Mouse (Mus musculus) cerebellum, postnatal 36 days (tissue): ENCODE data around the gene 9430015G10Rik.
"Not testable (repeated sequence)": the region's sequence is repeated elsewhere in the genome, so short reads cannot be mapped to it uniquely, and the experiment has no call there.

Experiments
- DNase-seq, 2 experiments: peaks; one replicate each; pipeline ENCODE4 v3.0.0; 2021 to 2022; ENCODE audit warnings: mixed read lengths in 2 of 2

9430015G10Rik gene

GRCm38 (mm10) chr4:156099427-156099826, 10.4 kb upstream of the 9430015G10Rik start:
- no peak for DNase-seq

GRCm38 (mm10) chr4:156100501-156100900, 9.3 kb upstream of the 9430015G10Rik start:
- DNase-seq, result no peak

DNA sequence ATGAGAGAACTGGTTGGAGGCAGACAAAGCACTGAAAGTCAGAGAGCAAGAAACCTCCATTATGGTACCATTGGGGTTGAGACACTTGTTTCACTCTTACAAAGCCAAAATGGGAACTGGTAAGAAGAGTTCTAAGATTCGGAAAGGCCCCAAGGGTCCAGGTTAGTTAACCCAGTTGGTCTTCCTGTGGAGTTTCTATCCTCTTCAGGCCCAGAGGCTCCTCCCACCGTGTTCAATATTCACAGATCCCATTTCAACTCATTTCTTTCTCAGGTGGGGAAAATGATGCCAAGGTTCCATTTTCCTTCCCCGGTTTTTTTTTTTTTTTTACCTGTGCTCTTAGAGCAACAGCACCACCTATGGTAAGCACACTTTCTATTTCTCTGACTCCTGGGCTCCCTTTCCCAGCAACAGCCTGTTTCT, 8.3 kb upstream of the 9430015G10Rik start:
- DNase-seq, result no peak

GRCm38 (mm10) chr4:156103342-156103741, 6.4 kb upstream of the 9430015G10Rik start:
- DNase-seq, result no peak

DNA sequence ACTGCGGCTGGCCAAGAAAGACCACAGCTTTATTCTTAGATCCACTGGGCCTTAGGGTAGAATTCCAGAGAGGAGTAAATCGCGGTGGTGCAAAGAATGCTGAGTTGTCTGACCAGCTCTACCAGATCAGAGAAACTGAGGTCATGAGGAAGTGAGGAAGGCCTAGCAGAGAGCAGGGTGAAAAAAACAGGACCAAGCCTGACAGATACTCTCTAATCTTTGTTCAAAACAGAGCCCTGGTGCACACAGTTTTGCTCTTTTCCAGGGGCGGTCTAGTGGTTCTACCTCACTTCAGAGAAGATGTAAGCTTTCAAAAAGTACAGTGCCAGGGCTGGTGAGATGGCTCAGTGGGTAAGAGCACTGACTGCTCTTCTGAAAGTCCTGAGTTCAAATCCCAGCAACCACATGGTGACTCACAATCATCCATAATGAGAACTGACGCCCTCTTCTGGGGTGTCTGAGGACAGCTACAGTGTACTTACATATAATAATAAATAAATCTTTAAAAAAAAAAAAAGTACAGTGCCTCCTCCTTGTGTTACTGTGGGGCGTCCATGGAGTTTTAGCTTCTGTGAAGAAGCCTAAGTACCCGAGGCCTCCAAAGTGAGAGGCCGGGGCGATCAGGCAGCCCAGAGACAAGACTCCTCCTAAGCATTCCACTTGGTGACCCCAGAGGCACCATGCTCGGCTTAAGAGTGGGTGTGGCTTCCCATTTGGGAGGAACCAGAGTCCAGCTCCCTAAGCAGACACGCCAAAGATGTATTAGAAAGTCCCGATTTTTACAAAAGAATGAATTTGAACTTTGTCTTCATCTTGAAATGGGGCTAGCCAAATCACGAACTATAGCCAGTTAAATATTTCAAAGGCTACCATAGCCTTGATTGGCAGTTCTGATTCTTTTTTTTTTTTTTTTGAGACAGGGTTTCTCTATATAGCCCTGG, 906 bp upstream of the 9430015G10Rik start:
- DNase-seq, result peak; percentile 29 to 34

DNA sequence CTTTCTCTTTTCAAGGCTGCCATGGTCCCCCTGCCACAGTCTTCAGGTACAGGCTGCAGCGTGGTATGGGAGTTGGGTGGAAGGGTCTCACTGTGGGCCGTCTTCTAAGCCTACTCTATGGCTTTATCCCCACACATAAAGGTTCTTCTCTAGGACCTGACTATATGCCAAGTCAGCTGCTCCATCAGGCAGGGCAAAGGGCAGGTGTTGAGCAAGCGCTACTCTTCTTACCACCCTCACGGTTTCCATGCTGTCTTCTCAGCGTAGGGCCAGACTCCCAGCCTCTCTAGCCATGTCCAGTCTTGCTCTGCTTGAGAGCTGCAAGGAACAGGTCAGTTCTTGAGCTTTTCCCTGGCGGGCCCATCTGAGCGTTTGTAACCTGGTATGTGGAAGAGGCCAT, 14.3 kb downstream of the 9430015G10Rik start:
- no peak for DNase-seq

DNA sequence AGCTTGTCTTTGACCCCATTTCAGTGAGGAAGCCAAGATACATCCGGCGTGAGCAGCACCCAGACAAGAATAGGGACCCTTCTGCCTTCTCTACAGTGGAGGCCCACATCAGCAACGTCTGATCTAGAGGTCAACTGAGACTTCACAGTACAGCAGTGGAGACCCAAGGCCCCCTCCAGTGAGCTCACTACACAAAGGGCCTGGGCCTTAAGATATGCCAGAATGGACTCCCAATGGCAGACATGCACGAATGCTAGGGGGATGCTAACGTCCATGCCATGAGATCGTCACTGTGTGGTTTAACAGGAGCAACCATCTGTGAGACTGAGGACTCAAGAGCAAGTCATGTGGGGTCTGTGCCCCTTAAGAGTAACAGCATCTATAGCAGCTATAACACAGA, 15.6 kb downstream of the 9430015G10Rik start:
- DNase-seq, result no peak

GRCm38 (mm10) chr4:156126841-156127240, 17.1 kb downstream of the 9430015G10Rik start:
- no peak for DNase-seq

GRCm38 (mm10) chr4:156128746-156129145, 19.0 kb downstream of the 9430015G10Rik start:
- no peak for DNase-seq

- no peak for DNase-seq
Observed at GRCm38 (mm10) chr4:156130436-156130835, 20.7 kb downstream of the 9430015G10Rik start, which contains the start of gene Rnf223. Rnf223 (plus strand) TSS chr4:156130513.

- DNase-seq, result no peak
Observed at GRCm38 (mm10) chr4:156130940-156131339, 21.2 kb downstream of the 9430015G10Rik start.

DNA sequence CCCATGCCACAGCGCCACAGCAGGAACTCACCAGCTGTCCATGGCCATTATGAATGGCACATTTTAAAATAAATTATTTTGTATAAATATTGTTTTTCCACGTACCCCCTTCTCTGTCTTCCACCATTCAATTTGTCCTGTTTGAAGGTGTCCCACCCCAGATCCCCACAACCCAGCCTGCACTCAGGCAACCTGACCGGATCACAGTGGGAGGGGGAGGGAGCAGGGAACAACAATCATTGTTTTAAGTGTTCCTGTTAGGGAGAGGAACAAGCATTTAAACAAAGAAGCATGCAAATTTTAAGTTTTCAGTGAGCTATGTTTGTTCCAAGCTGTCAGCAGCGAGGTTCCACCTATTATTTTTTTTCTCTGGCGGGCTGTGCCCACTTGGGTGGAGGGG, 23.6 kb downstream of the 9430015G10Rik start:
- DNase-seq, result no peak

DNA sequence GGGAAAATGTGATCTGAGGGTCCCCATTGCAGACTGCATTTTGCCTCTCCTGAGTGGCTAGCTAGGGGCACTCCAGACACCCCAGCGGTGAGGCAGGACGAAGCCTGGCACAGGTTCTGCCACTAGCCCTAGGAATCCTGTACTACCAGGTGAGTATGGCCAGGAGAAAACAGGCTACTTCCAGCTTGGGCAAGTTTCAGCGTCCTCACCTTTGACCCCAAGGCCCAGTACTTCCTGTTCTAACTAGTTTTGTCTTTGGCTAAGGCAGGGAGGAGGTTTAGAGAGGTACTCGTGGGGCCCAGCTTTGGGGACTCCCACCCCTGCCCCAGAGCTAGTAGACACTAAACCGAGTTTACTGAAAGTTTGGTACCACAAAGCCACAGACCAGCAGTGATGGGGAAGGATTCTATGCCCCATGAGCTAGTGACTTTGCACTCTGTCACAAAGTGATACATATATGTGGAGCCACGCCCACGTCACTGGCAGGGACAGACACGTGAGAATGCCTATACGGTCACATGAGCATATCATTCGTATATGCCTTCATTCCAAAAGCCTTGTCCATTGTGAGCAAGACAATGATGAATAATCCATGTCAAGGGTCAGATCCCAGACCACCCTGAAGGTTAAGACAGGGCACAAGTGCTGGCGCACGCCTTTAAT, 24.3 kb downstream of the 9430015G10Rik start:
- DNase-seq, result no peak

GRCm38 (mm10) chr4:156135112-156135511, 25.3 kb downstream of the 9430015G10Rik start:
- no peak for DNase-seq

DNA sequence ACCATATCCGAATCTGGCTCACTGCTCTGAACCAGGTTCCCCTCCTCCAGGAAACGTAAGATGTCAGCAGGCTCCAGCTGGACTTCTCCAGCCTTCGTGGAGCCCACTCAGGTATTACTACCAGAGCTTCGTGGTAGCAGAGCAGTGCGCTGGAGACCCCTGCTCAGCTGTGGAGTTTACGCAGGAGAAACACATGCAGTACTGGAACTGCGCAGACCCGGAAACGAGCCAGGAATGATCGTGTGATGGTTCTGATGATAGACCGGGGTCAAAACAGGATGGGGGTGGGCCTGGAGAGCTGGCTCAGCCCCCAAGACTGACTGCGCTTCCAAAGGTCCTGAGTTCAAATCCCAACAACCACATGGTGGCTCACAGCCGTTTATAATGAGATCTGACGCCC, 26.0 kb downstream of the 9430015G10Rik start:
- no peak for DNase-seq

DNA sequence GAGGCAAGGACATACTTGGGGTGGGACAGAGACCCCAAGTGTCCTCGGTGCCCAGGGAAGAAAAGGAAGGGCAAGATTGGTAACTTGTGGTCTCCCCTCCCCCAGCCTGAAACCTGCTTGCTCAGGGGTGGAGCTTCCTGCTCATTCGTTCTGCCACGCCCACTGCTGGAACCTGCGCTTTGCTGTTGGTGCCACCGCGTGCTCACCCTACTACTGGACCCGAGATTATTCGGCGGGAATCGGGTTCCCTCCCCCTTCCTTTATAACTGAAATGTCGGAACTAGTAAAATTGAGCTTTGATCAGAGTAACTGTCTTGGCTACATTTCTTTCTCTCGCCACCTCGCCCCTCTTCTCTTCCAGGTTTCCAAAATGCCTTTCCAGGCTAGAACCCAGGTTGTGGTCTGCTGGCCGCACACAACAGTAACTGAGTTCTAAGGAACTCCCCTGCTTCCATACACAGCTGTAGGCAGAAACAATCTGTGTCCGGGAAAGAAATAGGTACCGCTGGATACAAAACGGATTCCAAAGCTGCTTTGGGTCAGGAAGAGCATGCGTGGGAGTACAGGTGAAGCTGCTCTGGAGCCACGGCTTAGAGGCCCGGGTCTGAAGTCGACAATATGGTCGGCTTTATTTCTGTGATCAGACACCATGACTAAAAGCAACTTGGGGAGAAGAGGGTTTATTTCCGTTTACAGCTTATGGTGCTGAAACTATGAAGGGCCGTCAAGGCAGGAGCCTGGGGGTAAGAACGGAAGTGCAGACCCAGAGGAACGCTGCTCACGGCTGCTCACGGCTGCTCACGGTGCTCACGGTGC, 26.7 kb downstream of the 9430015G10Rik start:
- DNase-seq, result no peak

GRCm38 (mm10) chr4:156150887-156151286, 41.1 kb downstream of the 9430015G10Rik start:
- not testable (repeated sequence) for DNase-seq

DNA sequence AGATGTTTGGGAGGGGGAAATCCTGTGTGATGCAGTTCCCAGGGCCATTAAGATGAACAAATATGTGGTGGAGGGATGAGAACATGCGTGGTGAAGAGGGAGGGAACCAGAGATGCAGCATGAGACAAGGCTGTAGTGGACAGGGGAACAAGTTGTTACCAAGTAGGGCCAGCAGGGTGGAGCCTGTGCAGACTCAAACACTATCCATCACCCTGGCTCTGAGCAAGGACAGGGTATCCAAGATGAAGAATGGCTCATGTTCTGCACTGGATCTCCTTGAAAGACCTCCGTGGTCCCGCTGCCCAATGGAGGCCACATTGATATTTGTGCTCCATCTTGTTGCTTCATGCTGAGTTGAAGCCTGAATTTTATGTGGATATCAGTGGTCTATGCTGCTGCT, 45.0 kb downstream of the 9430015G10Rik start:
- no peak for DNase-seq

GRCm38 (mm10) chr4:156166477-156166876, 56.7 kb downstream of the 9430015G10Rik start:
- DNase-seq, result no peak

GRCm38 (mm10) chr4:156168611-156169010, 58.8 kb downstream of the 9430015G10Rik start:
- DNase-seq, result no peak

- DNase-seq, result no peak
Observed at GRCm38 (mm10) chr4:156169129-156169528, 59.3 kb downstream of the 9430015G10Rik start.

DNA sequence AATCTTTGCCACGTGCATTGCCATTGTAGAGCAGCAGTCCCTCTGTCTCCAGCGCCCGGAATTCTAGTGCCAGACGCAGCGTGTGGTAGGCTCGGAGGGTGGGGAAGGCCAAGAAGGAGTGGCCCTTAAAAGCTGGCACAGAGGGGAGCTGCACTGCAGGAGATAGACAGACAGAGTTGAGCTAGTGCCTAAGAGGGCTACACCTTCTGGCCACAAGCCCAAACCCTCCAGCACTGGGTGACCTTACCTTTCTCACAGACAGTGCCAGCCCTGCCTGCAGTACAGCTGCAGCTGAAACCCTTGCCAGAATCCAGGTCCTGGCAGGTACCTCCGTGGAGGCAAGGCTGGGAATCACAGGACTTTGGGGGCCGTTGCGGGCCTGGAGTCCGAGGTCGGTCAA, 62.0 kb downstream of the 9430015G10Rik start:
- DNase-seq, result no peak
